Mouse (Mus musculus) heart, adult 2 months (tissue): ENCODE measurements at regions not wholly inside any gene's neighbourhood (a gene's known extent, or its start where the extent isn't known, plus 50 kb on each side); places are given as distances from the start of the nearest gene placed in this dataset.

ENCODE experiments used
- DNase-seq, 2 experiments: peaks; one replicate each; pipeline ENCODE4 v3.0.0; 2021
- H3K27ac ChIP-seq: fragments of 200-600 bp; 2 replicates; pipeline ENCODE4 v1.8.1; 2022
- H3K27me3 ChIP-seq: fragments of 200-500 bp; 2 replicates; pipeline ENCODE4 v1.6.1; 2012; ENCODE audit warnings: mild to moderate bottlenecking, low read length, inconsistent platforms, mixed read lengths; ENCODE audit not compliant: control insufficient read depth, insufficient read depth
- H3K36me3 ChIP-seq: fragments of 200-500 bp; 2 replicates; pipeline ENCODE4 v1.6.1; 2012; ENCODE audit warnings: low read length, inconsistent platforms; ENCODE audit not compliant: control insufficient read depth, insufficient read depth
- H3K4me1 ChIP-seq: fragments of 200-500 bp; 2 replicates; pipeline ENCODE4 v1.6.1; 2011; ENCODE audit warnings: low read length; ENCODE audit not compliant: control insufficient read depth, insufficient read depth
- H3K4me3 ChIP-seq: fragments of 200-600 bp; 2 replicates; pipeline ENCODE4 v1.8.1; 2022
- H3K79me2 ChIP-seq: fragments of 200-500 bp; replicated peaks from 2 replicates; pipeline ENCODE4 v1.6.1; 2012; ENCODE audit warnings: mild to moderate bottlenecking, inconsistent platforms, low read length, moderate library complexity, mixed read lengths; ENCODE audit not compliant: control insufficient read depth, insufficient read depth
- H3K9ac ChIP-seq: fragments of 200-500 bp; 2 replicates; pipeline ENCODE4 v1.6.1; 2012; ENCODE audit warnings: low read depth, mild to moderate bottlenecking, control low read depth, inconsistent platforms, low read length, mixed read lengths
- CTCF ChIP-seq: fragments of 200-600 bp; IDR thresholded peaks from 2 replicates; pipeline ENCODE4 v1.8.1; 2022; ENCODE audit warnings: antibody characterized with exemption, mild to moderate bottlenecking, moderate library complexity
- EP300 ChIP-seq: fragments of 200-500 bp; IDR thresholded peaks from 2 replicates; pipeline ENCODE4 v1.6.1; 2011; ENCODE audit warnings: low read depth, low read length, control low read depth; ENCODE audit not compliant: insufficient read depth
- POLR2A ChIP-seq: fragments of 200-500 bp; IDR thresholded peaks from 2 replicates; pipeline ENCODE4 v1.6.1; 2011; ENCODE audit warnings: mild to moderate bottlenecking, low read depth, low read length, control low read depth; ENCODE audit not compliant: insufficient read depth
- WGBS: fragments of 180-500 bp; shearing (Covaris S2); methylation state at CpG from one replicate; pipeline ENCODE4 v1.1.7; 2018; 5-methylcytosine and 5-hydroxymethylcytosine counted together
- intact Hi-C: fragments of 180-260 bp; cut with DNase I; formaldehyde crosslinking; loops from one replicate; pipeline ENCODE4 v1.15.1; 2025

DNA sequence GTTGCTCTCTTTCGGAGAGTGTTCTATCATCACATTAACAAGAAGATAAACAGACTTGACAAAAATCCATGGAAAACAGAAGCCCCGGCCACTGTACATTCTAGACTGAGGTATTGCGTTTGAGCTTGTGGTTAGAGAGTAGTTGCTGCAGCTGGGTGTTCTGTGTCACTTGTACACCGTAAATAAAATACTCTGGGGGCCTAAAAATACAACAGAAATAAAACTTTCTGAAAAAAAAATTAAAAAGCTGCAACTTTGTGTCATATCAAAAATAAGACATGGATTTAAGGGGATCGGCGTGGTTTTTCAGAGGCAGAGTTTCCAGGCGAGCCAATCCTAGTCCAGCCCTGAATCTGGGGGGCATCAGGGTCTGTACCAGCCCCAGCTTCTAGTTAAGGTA, 75.1 kb upstream of the Foxo1 start:
- DNase-seq = peak in 1 of 2 experiments; percentile 5
- H3K27ac ChIP-seq = no peak overlapping the region
- H3K27me3 ChIP-seq = no peaks in the 10 kb centered on the region
- H3K79me2 ChIP-seq = no peaks in the 10 kb centered on the region
- TF ChIP-seq POLR2A (no peak), CTCF (no peak), EP300 (no peak)
- peaks cover under 1% of the 10 kb centered on the region for H3K4me1 ChIP-seq
- intact Hi-C loops = no loop called here
- 72% methylated on average over 7 of the region's 7 CpGs for WGBS
- no peaks in the 10 kb centered on the region for H3K36me3 ChIP-seq
- H3K9ac ChIP-seq = no peak overlapping the region
- no peak overlapping the region for H3K4me3 ChIP-seq

DNA sequence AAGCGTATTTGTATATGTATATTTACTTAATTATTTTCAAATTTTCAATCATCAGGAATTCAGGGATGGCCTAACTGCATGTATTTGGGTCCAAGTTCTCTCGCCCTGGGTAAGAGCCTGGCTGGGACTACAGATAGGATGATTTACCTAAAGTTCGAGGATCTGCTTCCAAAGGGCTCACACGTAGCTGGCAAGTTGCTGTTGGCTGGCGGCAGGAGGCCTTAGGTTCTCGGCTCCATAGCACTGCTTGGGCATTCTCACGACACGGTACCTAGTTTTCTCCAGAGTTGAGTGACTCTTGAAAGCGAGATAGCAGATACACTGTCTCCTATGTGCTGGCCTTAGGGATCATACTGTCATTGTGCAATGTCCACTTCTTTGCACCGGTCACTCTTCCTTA, 73.9 kb upstream of the Foxo1 start:
- no peaks in the 10 kb centered on the region for H3K36me3 ChIP-seq
- no peak for TF ChIP-seq POLR2A
- no peak overlapping the region for H3K27ac ChIP-seq
- intact Hi-C loops = no loop called here
- H3K4me1 ChIP-seq = peaks cover 6% of the 10 kb centered on the region
- no peak overlapping the region for H3K4me3 ChIP-seq
- no peaks in the 10 kb centered on the region for H3K79me2 ChIP-seq
- no peak overlapping the region for H3K9ac ChIP-seq
- 90% methylated on average over 10 of the region's 10 CpGs for WGBS
- H3K27me3 ChIP-seq = no peaks in the 10 kb centered on the region
- DNase-seq = peak in 1 of 2 experiments; percentile 10

DNA sequence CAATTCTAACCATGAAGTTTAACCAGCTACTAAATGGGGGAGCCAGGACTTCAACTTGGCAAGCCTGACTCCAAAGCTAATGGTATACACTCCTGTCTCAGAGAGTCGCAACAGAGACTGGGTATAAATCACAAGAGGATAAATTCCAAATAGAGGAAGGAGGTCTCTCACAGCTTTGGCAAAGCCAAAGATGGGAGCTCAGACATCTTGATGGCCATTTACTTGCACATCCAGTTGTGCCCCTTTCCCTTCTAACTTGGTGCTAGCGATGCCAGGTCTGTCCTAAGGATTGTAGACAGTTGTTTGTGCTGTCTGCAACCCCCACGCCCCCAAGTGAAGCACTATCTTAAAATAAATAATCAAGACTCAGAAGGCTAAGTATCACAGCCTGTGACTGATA, 72.7 kb upstream of the Foxo1 start:
- 74% methylated on average over 3 of the region's 3 CpGs for WGBS
- H3K4me3 ChIP-seq = no peak overlapping the region
- no peaks in the 10 kb centered on the region for H3K36me3 ChIP-seq
- H3K27me3 ChIP-seq = no peaks in the 10 kb centered on the region
- H3K9ac ChIP-seq = no peak overlapping the region
- H3K4me1 ChIP-seq = peaks cover 6% of the 10 kb centered on the region
- no peak overlapping the region for H3K27ac ChIP-seq
- H3K79me2 ChIP-seq = no peaks in the 10 kb centered on the region
- TF ChIP-seq EP300 = no peak
- no peak for TF ChIP-seq CTCF
- TF ChIP-seq POLR2A = no peak
- intact Hi-C loops = loop anchor here (5.0 kb wide), 2 partner anchors 193 to 633 kb away; partner anchors contain the start of gene Setd7
- DNase-seq = peak in 1 of 2 experiments; percentile 17

- H3K27ac ChIP-seq = peak overlapping the region; percentile 65
These were observed 71.8 kb upstream of the Foxo1 start for GRCm38 (mm10) chr3:52196047-52196935.

DNA sequence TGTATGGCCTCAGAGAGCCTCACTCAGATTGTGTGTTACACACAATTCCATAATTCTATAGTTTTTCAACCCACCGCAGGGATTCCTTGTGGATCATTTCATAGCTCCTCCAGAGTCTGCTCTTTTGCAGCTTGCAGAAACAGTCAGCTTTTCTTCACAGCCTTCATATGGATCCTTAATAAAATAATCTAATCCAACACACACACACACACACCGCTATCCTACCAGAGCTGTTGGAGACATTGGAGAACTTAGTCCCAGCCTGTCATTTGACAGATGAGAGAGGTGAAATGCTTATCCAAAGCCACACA, 71.2 kb upstream of the Foxo1 start:
- TF ChIP-seq CTCF (no peak), EP300 (no peak), POLR2A (no peak)
- intact Hi-C loops = loop anchor here (1.0 to 5.0 kb wide), 4 partner anchors 150 to 635 kb away; partner anchors contain the start of gene Setd7
- DNase-seq = peak in 1 of 2 experiments; percentile 15
- no peak overlapping the region for H3K9ac ChIP-seq
- 61% methylated on average over 2 of the region's 2 CpGs for WGBS
- H3K4me1 ChIP-seq = peaks cover 6% of the 10 kb centered on the region
- no peaks in the 10 kb centered on the region for H3K79me2 ChIP-seq
- no peaks in the 10 kb centered on the region for H3K27me3 ChIP-seq
- H3K27ac ChIP-seq = peak overlapping the region; percentile 31; the same call in 1 of the 2 replicates
- no peak overlapping the region for H3K4me3 ChIP-seq
- no peaks in the 10 kb centered on the region for H3K36me3 ChIP-seq

More at GRCm38 (mm10) chr3:52196047-52196935, 71.8 kb upstream of the Foxo1 start:
- Histone ChIP-seq H3K9ac (peak overlapping the region; percentile 64), H3K79me2 (no peaks in the 10 kb centered on the region), H3K27me3 (no peaks in the 10 kb centered on the region), H3K36me3 (no peaks in the 10 kb centered on the region), H3K4me1 (peaks cover 6% of the 10 kb centered on the region), H3K4me3 (peak overlapping the region; percentile 49)
- peak; percentile 80 to 85 for DNase-seq
- WGBS = 4% methylated on average over 31 of the region's 39 CpGs
- peak; percentile 77; the same call in 1 of the 2 replicates for TF ChIP-seq EP300
- no peak for TF ChIP-seq POLR2A
- TF ChIP-seq CTCF = peak; percentile 97
- intact Hi-C loops = loop anchor here (1.0 to 5.0 kb wide), 4 partner anchors 149 to 634 kb away; partner anchors contain the start of gene Setd7
